Mouse (Mus musculus) monocyte, adult 2 months (primary cell): Measurements from ENCODE around the gene Sike1.

ENCODE experiments used
- DNase-seq, 2 experiments: peaks; one replicate each; pipeline ENCODE4 v3.0.0; 2022; ENCODE audit warnings: low spot score in 2 of 2, low read depth in 1 of 2

Sike1 gene

DNA sequence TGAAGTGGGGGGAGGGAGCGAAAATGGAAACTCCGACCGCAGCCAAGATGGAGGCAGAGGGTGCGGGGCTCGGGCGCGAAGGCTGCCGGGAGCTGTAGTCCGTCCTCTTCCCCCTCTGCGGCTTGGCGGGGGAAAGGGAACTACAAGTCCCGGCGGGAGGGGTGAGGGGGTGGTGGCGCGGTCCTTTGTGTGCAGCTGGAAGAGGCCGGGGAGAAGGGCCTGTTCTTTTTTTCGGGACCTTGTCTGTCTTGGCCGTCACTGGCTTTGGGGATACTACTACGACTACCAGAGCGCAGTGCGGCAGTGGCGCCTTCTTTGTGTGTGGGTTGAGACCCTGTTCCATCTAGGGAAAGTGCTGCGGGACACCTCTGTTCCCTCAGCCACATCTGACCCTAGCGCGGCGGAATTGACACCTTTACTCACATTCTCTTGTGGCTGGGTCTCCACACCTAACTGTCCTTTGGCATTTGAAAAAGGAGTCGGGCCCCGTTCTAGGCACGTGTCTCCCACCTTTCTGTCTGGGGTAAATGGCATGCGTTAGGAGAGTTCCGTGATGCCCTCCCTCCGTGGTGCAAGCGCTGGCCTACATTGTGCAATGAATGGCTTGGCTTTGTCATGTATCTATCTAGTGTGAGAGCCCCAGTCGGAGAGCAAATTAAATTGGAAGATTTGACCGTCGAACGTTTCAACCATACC is 25.6 kb downstream of the Sike1 start:
- DNase-seq = peak; percentile 79 to 88

DNA sequence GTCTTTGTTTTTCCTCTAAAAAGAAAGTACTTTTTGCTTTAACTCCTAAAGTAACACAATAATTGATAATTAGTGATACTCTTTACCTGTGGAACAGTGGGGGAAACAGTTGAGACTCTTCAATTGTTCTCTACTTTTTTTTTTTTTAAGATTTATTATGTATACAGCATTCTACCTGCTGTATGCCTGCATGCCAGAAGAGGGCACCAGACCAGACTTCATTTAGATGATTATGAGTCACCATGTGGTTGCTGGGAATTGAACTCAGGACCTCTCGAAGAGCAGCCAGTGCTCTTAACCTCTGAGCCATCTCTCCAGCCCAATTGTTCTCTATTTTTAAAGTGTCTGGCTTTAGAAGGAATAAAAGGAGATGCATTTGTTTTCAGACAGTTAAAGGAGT is 30.7 kb downstream of the Sike1 start:
- no peak for DNase-seq

DNA sequence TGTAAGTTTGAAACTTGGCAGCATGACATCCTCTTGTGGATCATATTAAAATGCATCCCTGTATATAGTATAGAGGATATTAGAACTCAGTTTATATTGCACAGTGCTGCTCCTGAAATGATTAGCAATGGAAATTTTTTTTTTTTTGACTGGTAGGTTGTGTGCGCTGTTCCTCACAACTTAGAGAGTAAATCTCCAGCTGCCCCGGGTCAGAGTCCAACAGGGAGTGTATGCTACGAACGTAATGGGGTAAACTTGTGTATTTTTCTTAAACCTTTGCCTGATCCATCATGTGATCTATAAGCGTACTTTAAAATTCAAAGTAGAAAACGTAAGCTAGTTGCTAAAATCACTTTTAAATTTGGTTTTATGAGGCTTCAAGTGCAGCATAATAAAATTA is 44.8 kb downstream of the Sike1 start:
- DNase-seq = no peak

DNA sequence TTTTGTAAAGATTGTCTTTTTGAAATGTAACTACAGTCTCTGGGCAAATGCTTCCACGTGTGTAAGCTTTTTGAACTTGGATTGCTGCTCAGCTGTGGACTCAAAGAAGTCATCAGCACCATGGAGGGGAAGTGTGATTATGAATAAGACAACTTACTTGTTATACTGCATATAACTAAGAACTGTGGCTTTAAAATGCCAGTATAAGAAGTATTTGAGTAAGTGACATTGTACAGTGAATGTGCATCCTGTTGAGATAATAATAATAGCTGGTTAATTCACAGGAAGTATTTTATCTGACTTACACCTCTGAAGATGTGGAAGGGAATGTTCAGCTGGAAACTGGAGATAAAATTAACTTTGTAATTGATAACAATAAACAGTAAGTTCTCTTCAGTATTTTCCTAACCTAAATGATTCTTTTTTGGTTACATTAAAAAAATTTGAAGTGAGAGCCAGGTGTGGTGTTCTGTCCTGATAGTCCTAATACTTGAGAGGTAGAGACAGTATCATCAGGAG is 45.4 kb downstream of the Sike1 start:
- no peak for DNase-seq

DNA sequence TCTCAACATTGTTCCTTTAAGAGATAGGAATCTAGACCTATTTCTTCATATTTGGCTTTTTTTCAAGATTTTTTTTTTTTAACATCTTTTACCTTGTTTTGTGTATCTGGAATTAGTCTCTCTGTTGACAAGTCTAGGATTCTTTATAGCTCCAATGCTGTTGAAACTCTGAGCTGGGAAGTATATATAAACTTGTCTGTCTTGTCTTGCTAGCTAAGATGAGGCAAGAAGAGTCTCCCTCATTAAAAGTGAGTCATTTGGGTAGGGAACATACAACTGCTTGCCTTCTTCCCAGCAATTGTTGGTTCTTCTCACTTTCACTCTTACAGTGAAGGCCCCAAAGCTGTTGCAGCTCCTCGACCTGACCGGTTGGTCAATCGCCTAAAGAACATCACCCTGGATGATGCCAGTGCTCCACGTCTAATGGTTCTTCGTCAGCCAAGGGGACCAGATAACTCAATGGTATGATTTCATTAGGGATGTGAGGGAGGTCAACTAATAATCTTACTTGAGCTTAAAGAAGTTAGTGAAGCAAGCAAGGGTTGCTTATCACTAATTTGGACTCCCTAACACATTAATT is 60.6 kb downstream of the Sike1 start:
- no peak for DNase-seq

DNA sequence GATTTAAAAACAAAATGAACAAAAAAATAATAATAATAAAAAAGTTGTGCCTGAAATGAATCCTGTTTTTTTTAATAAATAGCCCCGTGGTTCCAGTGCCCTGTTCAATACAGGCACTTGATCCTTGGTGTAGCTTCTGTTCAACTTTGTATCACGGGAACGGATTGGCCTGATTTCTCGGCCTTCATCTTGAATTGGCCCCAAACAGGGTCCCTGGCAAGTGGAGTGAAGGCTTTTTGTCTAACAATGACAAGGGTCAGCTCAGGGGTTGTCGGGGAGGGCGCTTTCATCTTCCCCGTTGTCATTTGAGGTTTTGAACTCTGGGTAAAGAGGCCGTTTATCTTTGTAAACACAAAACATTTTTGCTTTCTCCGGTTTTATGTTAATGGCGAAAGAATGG is 62.2 kb downstream of the Sike1 start:
- DNase-seq = no peak
